11 mouse cellular contexts compared by ENCODE assay signal in the genomic region with DNA sequence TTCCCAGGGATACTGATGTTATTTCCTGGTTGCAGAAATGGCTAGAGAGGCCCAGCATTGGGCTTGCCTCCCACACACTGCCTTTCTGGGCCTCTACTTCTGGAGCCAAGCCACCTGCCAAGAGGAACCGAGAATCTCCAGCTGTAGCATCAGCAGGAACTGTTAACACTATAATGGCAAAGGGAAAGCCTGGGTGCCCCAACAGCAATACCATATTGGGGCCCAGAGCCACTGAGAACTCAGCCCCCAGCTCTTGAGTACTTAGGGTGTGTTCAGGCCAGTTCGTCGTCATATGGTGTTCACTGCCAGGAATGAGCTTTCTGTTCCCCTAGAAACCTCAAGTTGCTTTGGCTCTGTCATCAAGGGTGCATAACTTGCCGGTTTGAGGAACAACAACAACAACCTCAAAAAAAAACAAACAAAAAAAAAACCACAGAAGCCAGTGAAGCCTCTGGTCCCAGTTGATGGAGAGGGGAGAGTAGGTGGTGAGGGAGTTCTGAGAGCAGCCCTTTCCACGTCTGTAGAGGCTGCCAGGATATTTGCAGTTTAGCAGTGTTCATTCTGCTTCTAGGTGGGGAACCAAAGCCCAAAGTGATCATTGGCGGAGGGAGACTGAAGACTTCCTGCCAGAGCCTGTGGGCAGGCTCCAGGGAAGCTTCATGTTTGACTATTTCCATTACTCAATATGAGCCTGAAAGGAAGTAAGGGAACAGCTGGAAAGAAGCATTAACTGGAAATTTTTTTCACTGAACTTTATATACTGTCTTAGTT. TPM values are rescaled to one million over a fixed set of nuclear protein-coding genes. Genes with fewer than 3 reads are reported as not detected.
DNase-seq lines count a peak whose midpoint lies in the region; ATAC-seq and TF ChIP-seq lines count a peak whose summit lies in the region.
"Had no signal": no experiment of that assay in that cellular context is flagged by ENCODE, and none has a peak within 500 bp of the region (broad histone marks: within the 10 kb centered on the region; RNA-seq: fewer than 3 reads in every experiment).

No protein-coding gene starts in this region.

- H3K4me2 ChIP-seq in stomach, postnatal 0 days (replicated peaks; ENCODE audit: low read depth): no peak overlapping the region
- no peak overlapping the region for H3K4me2 ChIP-seq in hindbrain, embryonic 16.5 days (ENCODE audit: low read length)
- H3K4me2 ChIP-seq: neural tube, embryonic 12.5 days had no signal

- peak overlapping the region; percentile 35 for H3K27ac ChIP-seq in stomach, postnatal 0 days (replicated peaks)
- H3K27ac ChIP-seq in hindbrain, embryonic 16.5 days (ENCODE audit: low read depth, low read length): no peak overlapping the region
- H3K27ac ChIP-seq: neural tube, embryonic 12.5 days had no signal

- no peaks in the 10 kb centered on the region for H3K4me1 ChIP-seq in stomach, postnatal 0 days (replicated peaks; ENCODE audit: control insufficient read depth, insufficient read depth)
- H3K4me1 ChIP-seq in hindbrain, embryonic 16.5 days (ENCODE audit: control insufficient read depth, insufficient read depth, low read depth, low read length): no peaks in the 10 kb centered on the region
- H3K4me1 ChIP-seq: neural tube, embryonic 12.5 days had no signal

- TF ChIP-seq EP300 in stomach, postnatal 0 days (optimal IDR thresholded peaks at IDR 0.05): no peak

- peak; percentile 57 for DNase-seq in kidney, postnatal 10 days
- no peak for DNase-seq in kidney, adult 8-10 months
- peak; percentile 29 for DNase-seq in right cerebral cortex, postnatal 25 days
- DNase-seq in right cerebral cortex, postnatal 4 days: no peak
- peak; percentile 69 to 73 for DNase-seq in heart, postnatal 10 days
- no peak for DNase-seq in stomach, postnatal 0 days (ENCODE audit: low spot score)
- DNase-seq in spleen, adult 12 weeks (ENCODE audit: low spot score): no peak
- DNase-seq: cerebellum, postnatal 14 days; kidney, postnatal 25 days had no signal

- ATAC-seq in stomach, postnatal 0 days (ENCODE audit: low FRiP score, low TSS enrichment): peak; percentile 68
- no peak for ATAC-seq in hindbrain, embryonic 16.5 days

- no peak for TF ChIP-seq CTCF in stomach, postnatal 0 days (IDR thresholded peaks at IDR 0.05; ENCODE audit: low read depth)

- intact Hi-C loops in heart, postnatal 10 days (cut with DNase I): no loop called here

- H3K36me3 ChIP-seq in stomach, postnatal 0 days (ENCODE audit: control insufficient read depth, insufficient read depth, low read length): 0 out of 2 replicates have a peak, but pooled peaks cover 4% of the 10 kb centered on the region
- peaks cover 14% of the 10 kb centered on the region for H3K36me3 ChIP-seq in hindbrain, embryonic 16.5 days (ENCODE audit: control insufficient read depth, insufficient read depth, low read length)

- H3K27me3 ChIP-seq in stomach, postnatal 0 days (ENCODE audit: control insufficient read depth, insufficient read depth, low read length): no peaks in the 10 kb centered on the region
- no peaks in the 10 kb centered on the region for H3K27me3 ChIP-seq in hindbrain, embryonic 16.5 days (replicated peaks; ENCODE audit: control insufficient read depth, insufficient read depth, low read length)
- H3K27me3 ChIP-seq: neural tube, embryonic 12.5 days had no signal

- WGBS in stomach, postnatal 0 days: 49% methylated on average over 6 of the region's 6 CpGs
- WGBS in hindbrain, embryonic 16.5 days: 76% methylated on average over 6 of the region's 6 CpGs

- H3K9me3 ChIP-seq in stomach, postnatal 0 days (ENCODE audit: control insufficient read depth, low read length): no peaks in the 10 kb centered on the region
- H3K9me3 ChIP-seq in hindbrain, embryonic 16.5 days (ENCODE audit: control insufficient read depth, low read length): no peaks in the 10 kb centered on the region
- H3K9me3 ChIP-seq: neural tube, embryonic 12.5 days had no signal

- no peak overlapping the region for H3K9ac ChIP-seq in stomach, postnatal 0 days (ENCODE audit: low read length)
- H3K9ac ChIP-seq in hindbrain, embryonic 16.5 days (ENCODE audit: low read depth, low read length): no peak overlapping the region
- H3K9ac ChIP-seq: neural tube, embryonic 12.5 days had no signal

- H3K4me3 ChIP-seq in stomach, postnatal 0 days (ENCODE audit: low read depth, low read length): no peak overlapping the region
- no peak overlapping the region for H3K4me3 ChIP-seq in hindbrain, embryonic 16.5 days (ENCODE audit: low read length)
- H3K4me3 ChIP-seq: neural tube, embryonic 12.5 days had no signal

RNA-seq across cellular contexts. Expression of a gene that starts 26.3 kb away (rescaled TPM):
- total RNA-seq in heart, postnatal 10 days (2021): 1 to 10 TPM; 7.8 to 9.1 TPM
- 16.2 and 17.7 TPM in 2 replicates for polyA plus RNA-seq in stomach, postnatal 0 days (2015; fragmentation: Nextera tagmentation; extraction: Ambion mirVana)
- 15.1 and 15.4 TPM in 2 replicates for polyA plus RNA-seq in hindbrain, embryonic 16.5 days (2015; fragmentation: Nextera tagmentation; extraction: Ambion mirVana)

RNA-seq across cellular contexts. Expression of a gene that starts 38.1 kb away (rescaled TPM):
- total RNA-seq in heart, postnatal 10 days (2021): 1 to 10 TPM; 3.6 to 6.7 TPM
- 4.2 and 4.9 TPM in 2 replicates for polyA plus RNA-seq in stomach, postnatal 0 days (2015; fragmentation: Nextera tagmentation; extraction: Ambion mirVana)
- 17.1 and 25.5 TPM in 2 replicates for polyA plus RNA-seq in hindbrain, embryonic 16.5 days (2015; fragmentation: Nextera tagmentation; extraction: Ambion mirVana)

Comparison
In these comparisons a context has a peak if more than half of its experiments do, and no peak if none do; other contexts are left out.
1. DNase-seq: peak in kidney, postnatal 10 days (single experiment), right cerebral cortex, postnatal 25 days (single experiment) and heart, postnatal 10 days (2 of 2); none in kidney, adult 8-10 months (0 of 2), right cerebral cortex, postnatal 4 days (single experiment), stomach, postnatal 0 days (single experiment) and spleen, adult 12 weeks (single experiment).